Mouse (Mus musculus) cerebellum, adult 2 months (tissue): Measurements from ENCODE around the gene Phxr2.

Source experiments
- CTCF ChIP-seq: fragments of 200-500 bp; IDR thresholded peaks from 2 replicates; pipeline ENCODE4 v1.5.1; 2011; ENCODE audit warnings: low read depth, mild to moderate bottlenecking, control low read depth, low read length, moderate library complexity, borderline replicate concordance; ENCODE audit not compliant: insufficient read depth
- POLR2A ChIP-seq: fragments of 200-500 bp; IDR thresholded peaks from 2 replicates; pipeline ENCODE4 v1.6.1; 2011; ENCODE audit warnings: low read length, control low read depth, borderline replicate concordance; ENCODE audit not compliant: insufficient read depth

DNA sequence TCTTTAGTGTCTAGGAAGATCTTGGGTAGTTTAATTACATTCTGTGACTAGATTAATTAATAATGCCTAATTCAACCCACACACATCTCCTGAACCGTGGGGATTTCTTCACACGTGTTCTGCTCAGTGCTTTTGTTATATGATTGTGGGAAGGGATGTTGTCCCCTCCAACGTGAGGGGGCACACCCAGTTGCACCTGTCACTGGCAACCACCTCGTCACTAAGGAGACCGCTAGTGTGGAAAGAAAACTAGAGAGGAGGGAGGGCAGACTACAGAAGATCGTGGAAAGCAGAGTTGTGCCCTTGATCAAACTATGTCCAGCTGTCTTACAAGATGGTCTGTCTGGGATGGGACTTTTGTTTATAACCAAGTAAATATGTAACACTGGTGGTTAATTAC lies 40.1 kb downstream of the Phxr2 start:
- TF ChIP-seq CTCF = no peak
- TF ChIP-seq POLR2A = no peak
